Mouse (Mus musculus) thymus, adult 2 months (tissue): ENCODE measurements around the gene Pgp. TPM values are rescaled to one million over a fixed set of nuclear protein-coding genes. Genes with fewer than 3 reads are reported as not detected.

Experiments
- DNase-seq: peaks from one replicate; pipeline ENCODE4 v3.0.0; 2021
- H3K27ac ChIP-seq: fragments of 200-500 bp; 2 replicates; pipeline ENCODE4 v1.5.1; 2012; ENCODE audit warnings: low read length, control low read depth; ENCODE audit not compliant: control insufficient read depth, insufficient read depth
- H3K27me3 ChIP-seq: fragments of 200-500 bp; 2 replicates; pipeline ENCODE4 v1.6.1; 2012; ENCODE audit warnings: mild to moderate bottlenecking, low read length, moderate library complexity, mixed read lengths; ENCODE audit not compliant: control insufficient read depth, insufficient read depth
- H3K36me3 ChIP-seq: fragments of 200-500 bp; 2 replicates; pipeline ENCODE4 v1.6.1; 2012; ENCODE audit warnings: mild to moderate bottlenecking, low read length, moderate library complexity; ENCODE audit not compliant: control insufficient read depth, insufficient read depth
- H3K4me1 ChIP-seq: fragments of 200-500 bp; replicated peaks from 2 replicates; pipeline ENCODE4 v1.6.1; 2012; ENCODE audit warnings: low read length; ENCODE audit not compliant: control insufficient read depth, insufficient read depth
- H3K4me3 ChIP-seq: fragments of 200-500 bp; 2 replicates; pipeline ENCODE4 v1.5.1; 2012; ENCODE audit warnings: mild to moderate bottlenecking, low read length, control low read depth, moderate library complexity; ENCODE audit not compliant: control insufficient read depth, insufficient read depth
- CTCF ChIP-seq: fragments of 200-500 bp; IDR thresholded peaks from 2 replicates; pipeline ENCODE4 v1.5.1; 2012; ENCODE audit warnings: mild to moderate bottlenecking, control low read depth, low read length, moderate library complexity, borderline replicate concordance; ENCODE audit not compliant: control insufficient read depth, poor library complexity, insufficient read depth; ENCODE audit errors: extremely low read depth
- POLR2A ChIP-seq: fragments of 200-500 bp; IDR thresholded peaks from 2 replicates; pipeline ENCODE4 v1.6.1; 2012; ENCODE audit warnings: mild to moderate bottlenecking, low read length, control low read depth, moderate library complexity; ENCODE audit not compliant: control insufficient read depth, poor library complexity, insufficient read depth; ENCODE audit errors: extremely low read depth
- WGBS: fragments of 180-500 bp; shearing (Covaris S2); methylation state at CpG from one replicate; pipeline ENCODE4 v1.1.7; 2018; 5-methylcytosine and 5-hydroxymethylcytosine counted together
- polyA plus RNA-seq: library from polyadenylated mRNA; depleted of rRNA; stranded (reverse); fragments of >200 nt; gene quantifications from 2 replicates; pipeline ENCODE4 v1.2.3, GENCODE M21; 2012

The Pgp gene
- polyA plus RNA-seq, 1 experiment: 58.8 TPM

DNA sequence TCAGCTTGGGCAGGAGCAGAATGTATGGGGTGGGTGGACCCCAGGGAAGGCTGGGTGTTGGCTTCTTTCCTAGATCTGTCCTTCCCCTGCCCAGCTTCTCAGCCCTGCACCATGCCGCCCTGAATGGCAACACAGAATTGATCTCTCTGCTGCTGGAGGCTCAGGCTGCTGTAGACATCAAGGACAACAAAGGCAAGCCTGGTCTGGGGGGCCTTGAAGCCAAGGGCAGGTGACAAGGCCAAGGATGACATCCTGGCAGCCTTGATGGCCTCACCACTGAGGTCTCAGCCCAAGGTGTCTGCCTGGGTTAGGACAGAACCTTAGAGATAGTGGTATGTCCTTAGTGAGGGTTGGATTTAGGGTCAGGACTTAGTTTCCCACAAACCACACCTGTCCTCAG lies 25.8 kb downstream of the Pgp start:
- WGBS: 96% methylated on average over 1 of the region's 1 CpGs
- H3K27me3 ChIP-seq: no peaks in the 10 kb centered on the region
- H3K4me1 ChIP-seq: no peaks in the 10 kb centered on the region
- H3K27ac ChIP-seq: no peak overlapping the region
- no peaks in the 10 kb centered on the region for H3K36me3 ChIP-seq
- no peak for TF ChIP-seq POLR2A
- no peak for TF ChIP-seq CTCF
- no peak for DNase-seq
- H3K4me3 ChIP-seq: no peak overlapping the region

DNA sequence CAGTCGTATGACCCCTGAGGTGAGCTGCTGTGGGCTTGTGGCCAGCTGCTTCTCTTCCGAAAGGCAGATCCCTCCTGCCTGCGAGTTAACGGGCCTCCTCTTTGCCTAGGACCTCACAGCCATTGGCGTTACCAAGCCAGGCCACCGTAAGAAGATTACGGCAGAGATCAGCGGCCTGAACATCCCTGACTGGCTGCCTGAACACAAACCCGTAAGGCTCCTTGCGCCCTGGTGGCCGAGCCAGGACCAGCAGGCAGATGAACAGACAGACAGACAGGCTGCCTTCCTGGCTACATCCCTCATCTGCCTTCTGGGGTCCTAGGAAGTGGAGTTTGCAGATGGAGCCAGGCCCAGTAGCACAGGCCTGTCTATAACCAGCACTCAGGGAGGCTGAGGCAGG lies 32.0 kb downstream of the Pgp start:
- no peak overlapping the region for H3K27ac ChIP-seq
- no peaks in the 10 kb centered on the region for H3K27me3 ChIP-seq
- no peak overlapping the region for H3K4me3 ChIP-seq
- TF ChIP-seq CTCF (no peak), POLR2A (no peak)
- no peaks in the 10 kb centered on the region for H3K36me3 ChIP-seq
- 72% methylated on average over 11 of the region's 11 CpGs for WGBS
- DNase-seq: no peak
- H3K4me1 ChIP-seq: no peaks in the 10 kb centered on the region

DNA sequence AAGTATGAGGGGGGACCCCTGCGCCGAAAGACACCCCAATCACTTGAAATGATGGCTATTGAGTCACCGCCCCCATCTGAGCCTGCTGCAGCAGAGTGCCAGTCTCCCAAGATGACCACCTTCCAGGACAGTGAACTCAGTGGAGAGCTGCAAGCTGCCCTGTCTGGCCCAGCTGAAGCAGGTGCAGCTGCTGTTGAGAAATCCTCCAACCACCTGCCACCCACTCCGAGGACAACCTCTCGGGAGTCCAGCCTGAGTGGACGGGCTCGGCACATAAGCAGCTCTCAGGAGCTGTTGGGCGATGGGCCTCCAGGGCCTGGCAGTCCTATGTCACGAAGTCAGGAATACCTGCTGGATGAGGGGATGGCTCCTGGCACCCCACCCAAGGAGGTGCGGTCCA lies 33.9 kb downstream of the Pgp start:
- no peaks in the 10 kb centered on the region for H3K27me3 ChIP-seq
- TF ChIP-seq POLR2A (no peak), CTCF (no peak)
- H3K36me3 ChIP-seq: no peaks in the 10 kb centered on the region
- no peak overlapping the region for H3K4me3 ChIP-seq
- no peak for DNase-seq
- 96% methylated on average over 10 of the region's 10 CpGs for WGBS
- H3K27ac ChIP-seq: no peak overlapping the region
- H3K4me1 ChIP-seq: no peaks in the 10 kb centered on the region

DNA sequence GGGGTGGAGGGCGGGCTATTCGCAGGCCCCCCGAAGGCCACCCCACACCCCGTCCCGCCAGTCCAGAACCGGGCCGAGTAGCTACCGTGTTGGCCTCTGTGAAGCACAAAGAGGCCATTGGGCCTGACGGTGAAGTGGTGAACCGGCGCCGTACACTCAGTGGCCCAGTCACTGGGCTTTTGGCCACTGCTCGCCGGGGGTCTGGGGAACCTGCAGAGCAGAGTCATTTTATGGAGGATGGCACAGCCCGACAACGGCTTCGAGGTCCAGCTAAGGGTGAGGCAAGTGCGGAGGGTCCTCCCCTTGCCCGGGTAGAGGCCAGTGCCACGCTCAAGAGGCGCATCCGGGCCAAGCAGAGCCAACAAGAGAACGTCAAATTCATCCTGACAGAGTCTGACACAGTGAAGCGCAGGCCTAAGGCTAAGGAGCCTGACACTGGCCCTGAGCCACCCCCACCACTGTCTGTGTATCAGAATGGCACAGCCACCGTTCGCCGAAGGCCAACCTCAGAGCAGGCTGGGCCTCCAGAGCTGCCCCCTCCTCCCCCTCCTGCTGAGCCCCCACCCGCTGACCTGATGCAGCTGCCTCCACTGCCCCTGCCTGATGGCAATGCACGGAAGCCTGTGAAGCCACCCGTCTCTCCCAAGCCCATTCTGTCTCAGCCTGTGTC lies 35.2 kb downstream of the Pgp start:
- H3K4me3 ChIP-seq: no peak overlapping the region
- H3K27me3 ChIP-seq: no peaks in the 10 kb centered on the region
- 94% methylated on average over 30 of the region's 30 CpGs for WGBS
- TF ChIP-seq CTCF (no peak), POLR2A (no peak)
- no peaks in the 10 kb centered on the region for H3K4me1 ChIP-seq
- H3K27ac ChIP-seq: no peak overlapping the region
- DNase-seq: no peak
- peaks cover 13% of the 10 kb centered on the region for H3K36me3 ChIP-seq

DNA sequence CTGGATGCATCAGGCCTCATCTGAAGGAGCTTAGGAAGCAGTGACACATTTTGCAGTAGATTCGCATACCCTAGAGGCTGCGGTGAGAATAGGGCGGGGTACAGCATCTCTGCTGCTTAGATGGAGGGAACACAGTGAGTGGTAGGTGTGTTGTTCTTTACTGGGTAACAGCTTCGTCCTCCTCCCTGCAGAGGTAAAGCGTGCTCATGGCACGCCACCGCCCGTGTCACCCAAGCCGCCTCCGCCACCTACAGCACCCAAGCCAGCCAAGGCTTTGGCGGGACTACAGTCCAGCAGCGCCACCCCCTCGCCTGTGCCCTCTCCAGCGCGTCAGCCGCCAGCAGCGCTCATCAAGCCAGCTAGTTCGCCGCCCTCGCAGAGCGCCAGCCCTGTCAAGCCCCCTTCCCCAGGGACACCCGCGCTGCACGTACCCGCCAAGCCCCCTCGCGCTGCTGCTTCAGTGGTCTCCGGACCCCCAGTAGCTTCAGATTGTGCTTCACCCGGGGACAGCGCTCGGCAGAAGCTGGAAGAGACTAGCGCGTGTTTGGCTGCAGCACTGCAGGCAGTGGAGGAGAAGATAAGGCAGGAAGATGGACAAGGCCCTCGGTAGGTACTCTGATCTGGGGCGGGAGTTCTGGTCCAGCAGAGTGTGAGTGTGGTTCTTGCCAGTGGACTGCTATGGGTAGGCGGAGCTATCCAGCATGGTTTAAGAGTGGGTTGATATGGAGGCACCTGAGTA lies 36.3 kb downstream of the Pgp start:
- Histone ChIP-seq H3K27ac (no peak overlapping the region), H3K36me3 (peaks cover 21% of the 10 kb centered on the region), H3K4me3 (no peak overlapping the region), H3K27me3 (no peaks in the 10 kb centered on the region), H3K4me1 (no peaks in the 10 kb centered on the region)
- 67% methylated on average over 36 of the region's 36 CpGs for WGBS
- DNase-seq: no peak
- no peak for TF ChIP-seq POLR2A
- no peak for TF ChIP-seq CTCF

DNA sequence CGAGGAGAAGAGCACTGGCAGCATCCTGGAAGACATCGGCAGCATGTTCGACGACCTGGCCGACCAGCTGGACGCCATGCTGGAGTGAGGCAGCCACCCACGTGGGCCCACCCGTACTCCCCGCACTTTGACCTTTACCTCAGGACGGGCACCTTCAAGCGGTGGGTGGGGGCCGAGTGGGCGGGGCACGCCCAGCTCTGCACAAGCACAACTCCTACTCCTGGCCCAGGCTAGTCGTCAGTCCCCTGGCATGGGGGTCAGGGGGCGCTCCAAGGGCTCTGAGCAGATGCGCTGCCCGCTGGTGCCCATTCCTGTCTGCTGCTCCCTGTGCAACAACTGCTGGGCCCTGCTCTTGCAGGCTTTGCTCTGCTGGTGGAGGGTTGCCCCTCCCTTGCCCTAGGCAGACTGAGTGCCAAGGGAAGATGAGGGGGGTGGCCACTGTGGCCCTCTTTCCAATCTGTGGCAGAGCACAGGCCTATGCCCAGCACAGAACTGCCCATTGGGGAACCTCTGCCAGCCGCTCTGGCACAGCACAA lies 37.0 kb downstream of the Pgp start:
- Histone ChIP-seq H3K27me3 (no peaks in the 10 kb centered on the region), H3K36me3 (peaks cover 22% of the 10 kb centered on the region), H3K4me1 (no peaks in the 10 kb centered on the region), H3K27ac (no peak overlapping the region), H3K4me3 (no peak overlapping the region)
- TF ChIP-seq POLR2A (no peak), CTCF (no peak)
- WGBS: 85% methylated on average over 19 of the region's 19 CpGs
- no peak for DNase-seq
